Mouse (Mus musculus) liver, embryonic 14.5 days (tissue): ENCODE measurements around the gene Bri3. TPM values are rescaled to one million over a fixed set of nuclear protein-coding genes. Genes with fewer than 3 reads are reported as not detected.
"Not testable (repeated sequence)": the region's sequence is repeated elsewhere in the genome, so short reads cannot be mapped to it uniquely, and the experiment has no call there.

Experiments
- ATAC-seq: fragments of 200-750 bp; cut with Nextera tagmentation; 2 replicates; pipeline ENCODE4 v1.8.0; 2017; ENCODE audit warnings: moderate number of reproducible peaks, mild to moderate bottlenecking, moderate library complexity; ENCODE audit not compliant: insufficient read depth
- DNase-seq, 3 experiments: peaks; one replicate each; pipeline ENCODE4 v3.0.0-alpha.2; 2012 to 2013; ENCODE audit warnings: low read depth in 3 of 3, low spot score in 3 of 3
- H3K27ac ChIP-seq: fragments of 300-500 bp; sonication (generic); 2 replicates; pipeline ENCODE4 v1.5.1; 2014; ENCODE audit warnings: moderate library complexity, mild to moderate bottlenecking, control low read depth, inconsistent platforms
- H3K27me3 ChIP-seq: fragments of 300-500 bp; sonication (generic); 2 replicates; pipeline ENCODE4 v1.6.1; 2014; ENCODE audit warnings: mild to moderate bottlenecking, low read length, moderate library complexity; ENCODE audit not compliant: control insufficient read depth, insufficient read depth
- H3K36me3 ChIP-seq: fragments of 300-500 bp; sonication (generic); replicated peaks from 2 replicates; pipeline ENCODE4 v1.6.1; 2014; ENCODE audit warnings: low read depth; ENCODE audit not compliant: control insufficient read depth, insufficient read depth
- H3K4me1 ChIP-seq, 2 experiments: fragments of 200-500 bp in 1 of 2; fragments of 300-500 bp in 1 of 2; sonication (generic) in 1 of 2; replicated peaks; 2 replicates each; pipeline ENCODE4 v1.6.1; 2012 to 2014; ENCODE audit warnings: antibody characterized with exemption in 1 of 2, inconsistent platforms in 1 of 2, low read length in 1 of 2; ENCODE audit not compliant: control insufficient read depth in 2 of 2, insufficient read depth in 2 of 2
- H3K4me2 ChIP-seq: fragments of 300-500 bp; sonication (generic); 2 replicates; pipeline ENCODE4 v1.6.1; 2014; ENCODE audit warnings: low read depth, mild to moderate bottlenecking, control low read depth, moderate library complexity
- H3K4me3 ChIP-seq, 2 experiments: fragments of 200-500 bp in 1 of 2; fragments of 300-500 bp in 1 of 2; sonication (generic) in 1 of 2; 2 replicates each; pipeline ENCODE4 v1.5.1; 2012 to 2014; ENCODE audit warnings: low read depth in 2 of 2, low read length in 2 of 2, mild to moderate bottlenecking in 2 of 2, control low read depth in 1 of 2, inconsistent platforms in 1 of 2, moderate library complexity in 1 of 2; ENCODE audit not compliant: insufficient read depth in 1 of 2
- H3K9ac ChIP-seq: fragments of 300-500 bp; sonication (generic); replicated peaks from 2 replicates; pipeline ENCODE4 v1.6.1; 2014; ENCODE audit warnings: mild to moderate bottlenecking, control low read depth, moderate library complexity
- H3K9me3 ChIP-seq: fragments of 300-500 bp; sonication (generic); 2 replicates; pipeline ENCODE4 v1.6.1; 2016; ENCODE audit warnings: low read length, mixed read lengths; ENCODE audit not compliant: control insufficient read depth
- CTCF ChIP-seq: IDR thresholded peaks from 2 replicates; pipeline ENCODE4 v1.5.1; 2016; ENCODE audit warnings: antibody characterized with exemption, low read depth, control low read depth
- EP300 ChIP-seq: IDR thresholded peaks from 2 replicates; pipeline ENCODE4 v1.6.1; 2016; ENCODE audit warnings: antibody characterized with exemption, low read depth
- WGBS: fragments of 180-500 bp; shearing (Covaris S2); extraction: QIAGEN DNeasy Blood & Tissue Kit; methylation state at CpG from one replicate; pipeline ENCODE4 v1.1.7; 2014; ENCODE audit not compliant: insufficient replicate concordance; 5-methylcytosine and 5-hydroxymethylcytosine counted together
- polyA plus RNA-seq, 2 experiments: library from polyadenylated mRNA; depleted of rRNA in 1 of 2; stranded (reverse) in 1 of 2; unstranded in 1 of 2; fragments of >200 nt; fragmentation: Nextera tagmentation in 1 of 2; extraction: Ambion mirVana in 1 of 2; gene quantifications; 2 replicates each; pipeline versions ENCODE4 v1.2.1 to v1.2.3; 2012 to 2014

Gene Bri3
- polyA plus RNA-seq, 2 experiments, result 12.1 to 15.9 TPM

DNA sequence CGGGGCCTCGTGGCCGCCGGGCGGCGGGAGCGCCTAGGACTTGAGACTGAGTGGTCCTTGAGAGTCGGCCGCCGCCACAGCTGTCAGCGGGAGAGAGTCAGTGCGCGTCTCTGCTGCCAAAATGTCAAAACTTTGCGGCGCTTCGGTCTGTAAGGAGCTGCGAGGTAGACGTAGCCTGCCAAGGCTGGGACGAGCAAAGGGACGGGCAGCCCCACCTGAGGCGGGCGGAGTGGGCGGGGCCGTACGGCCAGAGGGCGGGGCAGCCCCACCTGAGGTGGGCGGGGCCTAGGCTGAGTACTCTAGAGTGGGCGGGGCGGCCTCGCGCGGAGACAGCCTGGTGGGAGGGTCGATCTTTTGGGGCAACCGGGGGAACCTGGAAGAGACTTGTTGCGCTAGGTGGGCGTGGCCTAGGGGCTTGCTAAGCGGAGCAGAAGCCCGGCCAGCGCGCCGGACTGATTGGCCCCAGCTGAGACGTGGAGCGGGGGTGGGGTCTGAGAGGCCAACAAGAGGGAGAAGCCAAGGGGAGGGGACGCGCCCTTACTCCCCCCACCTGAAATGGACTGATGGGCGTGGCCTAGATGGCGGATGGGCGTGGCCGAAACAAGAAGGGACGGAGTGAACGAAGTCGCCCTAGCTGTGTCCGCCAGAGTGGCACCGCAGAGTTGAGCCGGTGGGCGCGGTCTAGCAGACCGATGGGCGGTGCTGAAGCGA lies 113.8 kb downstream of the Bri3 start, which contains the start of gene Baiap2l1:
Baiap2l1 (minus strand) TSS at position 232 of the 711 bp plus-strand sequence.
- Histone ChIP-seq H3K27ac (no peak within 1 kb of the TSS), H3K27me3 (peaks cover 18% of the 10 kb centered on the region), H3K9me3 (no peaks in the 10 kb centered on the region), H3K36me3 (no peaks in the 10 kb centered on the region), H3K4me2 (peak within 1 kb of the TSS; percentile 63), H3K4me1 (no peaks in the 10 kb centered on the region; a peak in 1 of 4 replicates), H3K4me3 (peak within 1 kb of the TSS; percentile 53 to 55), H3K9ac (0 out of 2 replicates have a peak within 1 kb of the TSS, but pooled peaks have one; percentile 20)
- DNase-seq (peak; percentile 54 to 63 (median 56)), ATAC-seq (peak; percentile 87)
- TF ChIP-seq CTCF (no peak), EP300 (no peak)
- under 1% methylated on average over 59 of the region's 60 CpGs for WGBS

DNA sequence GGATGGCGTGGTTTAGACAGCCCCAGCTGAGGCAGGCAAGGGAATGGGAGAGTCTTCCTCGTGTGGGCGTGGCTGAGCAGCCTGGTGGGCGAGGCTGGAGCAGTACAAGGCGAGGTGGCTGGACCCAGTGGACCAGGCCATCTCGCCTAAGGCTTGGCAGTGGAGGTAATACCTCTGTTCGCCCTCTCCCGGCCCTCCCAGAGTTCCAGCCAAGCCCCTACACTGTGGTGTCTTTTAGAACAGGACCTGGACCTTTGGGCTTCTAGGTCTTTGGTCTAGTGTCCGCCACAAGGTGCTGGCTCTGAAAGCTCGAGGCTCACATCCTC lies 114.3 kb downstream of the Bri3 start:
- Histone ChIP-seq H3K27me3 (peaks cover 18% of the 10 kb centered on the region), H3K36me3 (no peaks in the 10 kb centered on the region), H3K27ac (no peak overlapping the region), H3K9me3 (no peaks in the 10 kb centered on the region), H3K4me3 (peak overlapping the region; percentile 18 to 53), H3K9ac (no peak overlapping the region), H3K4me1 (no peaks in the 10 kb centered on the region; a peak in 1 of 4 replicates), H3K4me2 (peak overlapping the region; percentile 63)
- DNase-seq (no peak), ATAC-seq (no peak)
- 6% methylated on average over 10 of the region's 10 CpGs for WGBS
- TF ChIP-seq CTCF (no peak), EP300 (no peak)

DNA sequence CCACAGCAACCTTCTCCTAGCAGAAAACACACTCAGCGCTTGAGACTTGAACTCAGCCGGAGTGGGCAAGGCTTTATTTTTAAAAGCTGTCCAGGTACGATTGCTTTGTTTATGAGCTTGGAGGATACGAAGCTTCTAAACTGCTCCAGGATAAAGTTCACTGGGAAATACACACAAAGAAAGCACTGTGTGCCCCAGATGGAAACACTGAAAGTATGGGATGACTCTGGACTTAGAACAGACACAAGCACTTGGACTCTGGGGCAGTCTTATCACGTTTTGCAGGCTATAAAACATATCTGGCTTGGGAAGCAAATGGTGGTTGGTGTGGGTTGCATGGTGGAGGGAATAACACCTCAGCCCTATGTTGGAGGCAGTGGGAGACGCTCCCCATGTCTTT lies 115.6 kb downstream of the Bri3 start:
- no peak for ATAC-seq
- DNase-seq, result no peak
- TF ChIP-seq CTCF (no peak), EP300 (no peak)
- H3K9me3 ChIP-seq, result no peaks in the 10 kb centered on the region
- 48% methylated on average over 6 of the region's 6 CpGs for WGBS
- H3K4me2 ChIP-seq, result no peak overlapping the region
- H3K27me3 ChIP-seq, result peaks cover 18% of the 10 kb centered on the region
- no peak overlapping the region for H3K4me3 ChIP-seq
- H3K9ac ChIP-seq, result no peak overlapping the region
- H3K36me3 ChIP-seq, result no peaks in the 10 kb centered on the region
- H3K27ac ChIP-seq, result no peak overlapping the region
- no peaks in the 10 kb centered on the region; a peak in 1 of 4 replicates for H3K4me1 ChIP-seq

DNA sequence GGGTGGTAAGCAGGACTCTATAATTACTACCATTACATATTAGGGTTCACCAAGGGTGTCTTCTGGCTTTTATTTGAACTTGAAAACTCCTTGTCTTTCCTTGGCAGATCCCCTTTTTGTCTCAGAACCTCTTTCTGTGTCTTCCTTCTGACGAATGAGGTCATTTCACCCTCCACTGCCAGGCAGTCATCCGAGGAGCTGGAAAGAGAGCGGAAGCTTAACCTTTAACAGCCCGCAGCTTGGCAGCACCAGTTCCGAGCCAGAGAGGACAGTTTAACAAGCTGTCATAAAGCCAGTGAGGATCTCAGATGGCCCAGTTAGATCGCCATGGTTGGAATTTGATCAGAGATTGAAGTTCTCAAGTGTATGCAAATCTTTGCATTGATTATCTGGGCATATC lies 116.1 kb downstream of the Bri3 start:
- no peak for DNase-seq
- 54% methylated on average over 6 of the region's 6 CpGs for WGBS
- Histone ChIP-seq H3K4me3 (no peak overlapping the region), H3K27ac (no peak overlapping the region), H3K27me3 (peaks cover 18% of the 10 kb centered on the region), H3K9me3 (no peaks in the 10 kb centered on the region), H3K4me1 (no peaks in the 10 kb centered on the region; a peak in 1 of 4 replicates), H3K4me2 (no peak overlapping the region), H3K9ac (no peak overlapping the region), H3K36me3 (no peaks in the 10 kb centered on the region)
- no peak for ATAC-seq
- no peak for TF ChIP-seq EP300
- TF ChIP-seq CTCF, result no peak

DNA sequence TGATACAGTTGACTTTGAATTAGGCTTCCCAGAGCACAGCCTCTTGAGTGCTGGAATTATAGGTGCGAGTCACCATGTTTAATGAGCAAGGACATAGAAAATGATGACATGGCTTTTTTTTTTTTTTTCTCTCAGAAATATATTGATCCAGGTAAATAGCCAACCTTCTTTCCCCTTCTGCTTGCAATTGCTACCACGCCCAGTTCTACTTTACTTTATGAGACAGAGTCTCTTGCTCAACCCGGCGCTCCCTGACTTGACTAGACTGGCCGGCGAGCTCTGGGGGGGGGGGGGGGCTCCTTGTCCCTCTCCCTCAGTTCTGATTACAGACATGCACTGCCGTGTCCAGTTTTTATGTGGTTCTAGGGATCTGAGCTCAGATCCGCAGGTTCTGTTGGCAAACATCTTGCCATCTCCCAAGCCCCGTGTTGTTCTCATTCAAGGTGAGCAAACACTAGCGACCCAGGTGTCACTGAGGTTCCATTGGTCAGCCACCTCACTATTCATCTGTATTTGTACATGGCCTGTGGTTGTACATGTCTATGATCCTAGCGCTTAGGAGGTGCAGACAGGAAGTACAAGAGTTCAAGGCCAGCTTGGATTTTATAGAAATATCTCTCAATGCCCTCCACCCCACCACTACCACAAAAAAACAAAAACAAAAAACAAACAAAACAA lies 120.6 kb downstream of the Bri3 start:
- no peak overlapping the region for H3K9ac ChIP-seq
- 57% methylated on average over 11 of the region's 11 CpGs for WGBS
- no peak overlapping the region for H3K4me3 ChIP-seq
- no peak overlapping the region for H3K4me2 ChIP-seq
- H3K4me1 ChIP-seq, result no peaks in the 10 kb centered on the region
- DNase-seq (no peak), ATAC-seq (no peak)
- TF ChIP-seq EP300 (no peak), CTCF (no peak)
- H3K27me3 ChIP-seq, result no peaks in the 10 kb centered on the region
- H3K9me3 ChIP-seq, result no peaks in the 10 kb centered on the region
- H3K36me3 ChIP-seq, result no peaks in the 10 kb centered on the region
- H3K27ac ChIP-seq, result no peak overlapping the region

DNA sequence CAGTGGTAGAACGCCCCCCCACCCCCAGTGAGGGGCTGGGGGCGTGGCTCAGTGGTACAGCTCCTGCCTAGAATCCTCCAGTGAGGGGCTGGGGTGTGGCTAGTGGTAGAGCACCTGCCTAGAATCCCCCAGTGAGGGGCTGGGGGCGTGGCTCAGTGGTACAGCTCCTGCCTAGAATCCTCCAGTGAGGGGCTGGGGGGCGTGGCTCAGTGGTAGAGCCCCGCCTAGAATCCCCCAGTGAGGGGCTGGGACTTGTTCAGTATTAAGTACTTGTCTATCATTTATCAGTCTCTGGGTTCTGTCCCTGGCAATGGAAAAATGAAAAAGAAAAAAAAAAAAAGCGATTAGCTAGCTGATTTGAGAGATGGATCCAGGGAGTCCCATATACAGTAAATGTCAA lies 122.3 kb downstream of the Bri3 start:
- not testable (repeated sequence) for DNase-seq, H3K4me1 ChIP-seq, H3K9me3 ChIP-seq, H3K4me3 ChIP-seq, H3K4me2 ChIP-seq, H3K9ac ChIP-seq, H3K27ac ChIP-seq, H3K36me3 ChIP-seq, H3K27me3 ChIP-seq, ATAC-seq
- WGBS, result 40% methylated on average over 6 of the region's 6 CpGs
